Mouse (Mus musculus) kidney, adult 8-10 months (tissue): ENCODE data around the gene Ube2d1.

Experiments used
- DNase-seq, 2 experiments: peaks; one replicate each; pipeline ENCODE4 v3.0.0; 2022

Gene Ube2d1

GRCm38 (mm10) chr10:71284131-71284510 lies 941 bp downstream of the Ube2d1 start:
- no peak for DNase-seq

- DNase-seq = no peak
Measured at GRCm38 (mm10) chr10:71273008-71273739, 11.9 kb downstream of the Ube2d1 start.

- no peak for DNase-seq
Measured at GRCm38 (mm10) chr10:71267973-71268372, 17.1 kb downstream of the Ube2d1 start.

GRCm38 (mm10) chr10:71267511-71267910 lies 17.6 kb downstream of the Ube2d1 start:
- DNase-seq = no peak

GRCm38 (mm10) chr10:71265067-71265466 lies 20.0 kb downstream of the Ube2d1 start:
- DNase-seq = no peak

GRCm38 (mm10) chr10:71261637-71262036 lies 23.4 kb downstream of the Ube2d1 start:
- DNase-seq = no peak

GRCm38 (mm10) chr10:71258943-71259342 lies 26.1 kb downstream of the Ube2d1 start:
- no peak for DNase-seq

- DNase-seq = no peak
Measured at GRCm38 (mm10) chr10:71258516-71258915, 26.5 kb downstream of the Ube2d1 start.

- no peak for DNase-seq
Measured at GRCm38 (mm10) chr10:71253147-71253546, 31.9 kb downstream of the Ube2d1 start.

- no peak for DNase-seq
Measured at GRCm38 (mm10) chr10:71252421-71252820, 32.6 kb downstream of the Ube2d1 start.

GRCm38 (mm10) chr10:71251846-71252245 lies 33.2 kb downstream of the Ube2d1 start:
- no peak for DNase-seq

- no peak for DNase-seq
Measured at GRCm38 (mm10) chr10:71251256-71251655, 33.8 kb downstream of the Ube2d1 start.

- DNase-seq = no peak
Measured at GRCm38 (mm10) chr10:71250472-71250871, 34.6 kb downstream of the Ube2d1 start.

- no peak for DNase-seq
Measured at GRCm38 (mm10) chr10:71249086-71249880, 35.8 kb downstream of the Ube2d1 start.

GRCm38 (mm10) chr10:71246956-71247355 lies 38.1 kb downstream of the Ube2d1 start:
- no peak for DNase-seq

GRCm38 (mm10) chr10:71239479-71240120 lies 45.5 kb downstream of the Ube2d1 start:
- no peak for DNase-seq

GRCm38 (mm10) chr10:71238240-71238554 lies 46.9 kb downstream of the Ube2d1 start, which contains the start of gene Tfam:
Gene Tfam, minus strand, starts transcription at chr10:71238280.
- no peak for DNase-seq

- peak; percentile 95 for DNase-seq
Measured at GRCm38 (mm10) chr10:71237516-71238239, 47.4 kb downstream of the Ube2d1 start.

GRCm38 (mm10) chr10:71234071-71234470 lies 51.0 kb downstream of the Ube2d1 start:
- no peak for DNase-seq

GRCm38 (mm10) chr10:71225894-71226293 lies 59.2 kb downstream of the Ube2d1 start:
- peak; percentile 52 to 84 for DNase-seq

- DNase-seq = no peak
Measured at GRCm38 (mm10) chr10:71223101-71223500, 62.0 kb downstream of the Ube2d1 start.

GRCm38 (mm10) chr10:71222639-71223038 lies 62.4 kb downstream of the Ube2d1 start:
- no peak for DNase-seq
